Mouse (Mus musculus): Measurements from ENCODE around the gene Nemf.
"Not testable (repeated sequence)": the region's sequence is repeated elsewhere in the genome, so short reads cannot be mapped to it uniquely, and the experiment has no call there.

Gene Nemf

GRCm38 (mm10) chr12:69373850-69374766 lies 17.1 kb upstream of the Nemf start:
- peak; percentile 40 to 73 for DNase-seq (ENCODE audit: inconsistent age in 2 of 2, low spot score in 1 of 2)

GRCm38 (mm10) chr12:69372731-69373331 lies 15.9 kb upstream of the Nemf start:
- DNase-seq (ENCODE audit: inconsistent age in 2 of 2, low spot score in 1 of 2): peak; percentile 45 to 75

GRCm38 (mm10) chr12:69371854-69372671 lies 15.1 kb upstream of the Nemf start, which contains the start of the genes Arf6 and Gm9887:
Gene Arf6 (plus strand): TSS chr12:69372150.
Gene Gm9887 (minus strand): TSS chr12:69372458.
- peak; percentile 99 for DNase-seq (ENCODE audit: inconsistent age in 2 of 2, low spot score in 1 of 2)

- DNase-seq (ENCODE audit: inconsistent age in 2 of 2, low spot score in 1 of 2): no peak
These were observed 14.5 kb upstream of the Nemf start for GRCm38 (mm10) chr12:69371421-69371853.

GRCm38 (mm10) chr12:69370936-69371335 lies 14.0 kb upstream of the Nemf start:
- DNase-seq (ENCODE audit: inconsistent age in 2 of 2, low spot score in 1 of 2): no peak

GRCm38 (mm10) chr12:69367557-69367956 lies 10.6 kb upstream of the Nemf start:
- DNase-seq (ENCODE audit: inconsistent age in 2 of 2, low spot score in 1 of 2): no peak

GRCm38 (mm10) chr12:69366424-69366823 lies 9.5 kb upstream of the Nemf start:
- no peak for DNase-seq (ENCODE audit: inconsistent age in 2 of 2, low spot score in 1 of 2)

- no peak for DNase-seq (ENCODE audit: inconsistent age in 2 of 2, low spot score in 1 of 2)
These were observed 8.8 kb upstream of the Nemf start for GRCm38 (mm10) chr12:69365757-69366156.

- DNase-seq (ENCODE audit: inconsistent age in 2 of 2, low spot score in 1 of 2): peak; percentile 88 to 96
These were observed 7.2 kb upstream of the Nemf start for GRCm38 (mm10) chr12:69363899-69364762.

GRCm38 (mm10) chr12:69363110-69363509 lies 6.1 kb upstream of the Nemf start:
- DNase-seq (ENCODE audit: inconsistent age in 2 of 2, low spot score in 1 of 2): not testable (repeated sequence)

GRCm38 (mm10) chr12:69362388-69362787 lies 5.4 kb upstream of the Nemf start:
- no peak for DNase-seq (ENCODE audit: inconsistent age in 2 of 2, low spot score in 1 of 2)

- no peak for DNase-seq (ENCODE audit: inconsistent age in 2 of 2, low spot score in 1 of 2)
These were observed 5.0 kb upstream of the Nemf start for GRCm38 (mm10) chr12:69361919-69362318.

- DNase-seq (ENCODE audit: inconsistent age in 2 of 2, low spot score in 1 of 2): peak; percentile 99 to 100
These were observed 4.3 kb upstream of the Nemf start for GRCm38 (mm10) chr12:69360997-69361899.

GRCm38 (mm10) chr12:69360655-69360996 lies 3.7 kb upstream of the Nemf start:
- peak; percentile 59 to 93 for DNase-seq (ENCODE audit: inconsistent age in 2 of 2, low spot score in 1 of 2)

- DNase-seq (ENCODE audit: inconsistent age in 2 of 2, low spot score in 1 of 2): no peak
These were observed 308 bp upstream of the Nemf start for GRCm38 (mm10) chr12:69357300-69357646.

GRCm38 (mm10) chr12:69351685-69352084 lies 5.3 kb downstream of the Nemf start:
- no peak for DNase-seq (ENCODE audit: inconsistent age in 2 of 2, low spot score in 1 of 2)

- DNase-seq (ENCODE audit: inconsistent age in 2 of 2, low spot score in 1 of 2): no peak
These were observed 7.0 kb downstream of the Nemf start for GRCm38 (mm10) chr12:69349928-69350327.

GRCm38 (mm10) chr12:69333547-69333946 lies 23.4 kb downstream of the Nemf start:
- peak in 1 of 2 experiments; percentile 65 for DNase-seq (ENCODE audit: inconsistent age in 2 of 2, low spot score in 1 of 2)

- DNase-seq (ENCODE audit: inconsistent age in 2 of 2, low spot score in 1 of 2): no peak
These were observed 24.8 kb downstream of the Nemf start for GRCm38 (mm10) chr12:69332147-69332546.

Measured in adrenal gland, adult (tissue).